Mouse (Mus musculus): ENCODE data around the gene Car4. TPM values are rescaled to one million over a fixed set of nuclear protein-coding genes. Genes with fewer than 3 reads are reported as not detected.

Car4 gene
- polyA plus RNA-seq (2015; fragmentation: Nextera tagmentation; extraction: Ambion mirVana) = 0.70 and 0.98 TPM in 2 replicates

DNA sequence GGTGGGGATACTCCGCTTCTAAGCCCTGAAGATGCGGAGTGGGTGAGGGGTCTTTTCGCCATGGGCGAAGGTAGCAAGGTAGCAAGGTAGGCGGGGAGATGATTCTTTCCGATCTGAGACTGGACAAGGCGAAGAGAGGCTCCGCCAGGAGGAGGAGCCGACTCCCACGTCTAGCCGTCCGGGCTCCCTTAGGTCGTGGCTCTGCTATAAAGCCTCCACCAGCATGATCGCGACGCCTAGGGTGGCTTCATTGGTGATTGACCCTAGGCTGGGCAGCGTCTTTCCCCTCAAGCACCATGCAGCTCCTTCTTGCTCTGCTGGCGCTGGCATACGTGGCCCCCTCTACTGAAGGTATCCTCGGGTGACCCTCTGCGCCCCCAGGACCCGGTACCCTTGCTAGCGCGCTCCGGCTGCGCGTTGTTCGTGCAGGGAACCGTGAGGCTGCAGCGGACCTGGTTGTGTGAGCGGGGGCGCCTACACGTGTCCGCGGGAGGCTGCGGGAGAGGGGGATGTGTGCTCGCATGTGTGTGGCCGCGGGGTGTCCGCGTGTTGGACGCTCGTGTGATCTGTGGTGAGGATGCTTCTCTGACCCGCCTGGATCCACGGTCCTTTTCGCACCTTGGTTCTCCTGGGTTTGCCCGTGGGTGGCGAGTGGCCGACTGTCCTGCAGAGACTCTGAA, at the start of gene Car4:
Gene Car4, plus strand, starts transcription at position 196 of the 680 bp plus-strand sequence.
- no peak for ATAC-seq (ENCODE audit: low read depth)
- H3K9ac ChIP-seq (ENCODE audit: low read length) = no peak within 1 kb of the TSS
- WGBS = 1% methylated on average over 49 of the region's 49 CpGs

DNA sequence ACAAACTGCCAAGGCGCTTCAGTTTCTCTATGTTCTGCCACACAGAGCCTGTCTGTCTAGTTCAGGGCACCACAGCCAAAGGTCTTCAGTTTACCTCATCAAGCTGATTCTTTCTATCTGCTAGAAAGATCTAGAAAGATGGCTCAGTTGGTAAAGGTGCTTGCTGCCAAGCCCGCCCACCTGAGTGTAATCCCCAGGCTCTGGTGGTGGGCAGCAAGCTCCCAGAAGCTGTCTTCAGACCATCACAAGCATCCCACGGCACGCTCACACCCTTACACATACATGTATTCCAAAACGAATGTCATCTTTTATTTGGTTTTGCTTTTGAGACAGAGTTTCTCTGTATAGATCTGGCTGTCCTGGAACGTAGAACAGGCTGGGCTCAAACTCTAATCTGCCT, 49.1 kb upstream of the Car4 start:
- H3K36me3 ChIP-seq (ENCODE audit: control insufficient read depth, insufficient read depth, low read length) = peaks cover 37% of the 10 kb centered on the region
- WGBS = 88% methylated on average over 6 of the region's 6 CpGs
- no peak overlapping the region for H3K4me2 ChIP-seq (ENCODE audit: low read depth, low read length)
- ATAC-seq (ENCODE audit: low read depth) = no peak
- H3K4me1 ChIP-seq (replicated peaks; ENCODE audit: control insufficient read depth, insufficient read depth, low read length) = no peaks in the 10 kb centered on the region
- no peak overlapping the region for H3K27ac ChIP-seq (ENCODE audit: low read length)
- H3K4me3 ChIP-seq (ENCODE audit: low read length) = no peak overlapping the region
- no peaks in the 10 kb centered on the region for H3K9me3 ChIP-seq (ENCODE audit: control insufficient read depth, low read length)
- H3K27me3 ChIP-seq (ENCODE audit: control insufficient read depth, insufficient read depth, low read depth, low read length) = no peaks in the 10 kb centered on the region
- no peak overlapping the region for H3K9ac ChIP-seq (ENCODE audit: low read length)

More for the DNA sequence above, at the start of gene Car4:
- Histone ChIP-seq H3K36me3 (ENCODE audit: control insufficient read depth, insufficient read depth, low read length) (no peaks in the 10 kb centered on the region), H3K4me2 (ENCODE audit: low read depth, low read length) (peak within 1 kb of the TSS; percentile 45), H3K27ac (ENCODE audit: low read length) (no peak within 1 kb of the TSS), H3K9me3 (ENCODE audit: control insufficient read depth, low read length) (no peaks in the 10 kb centered on the region), H3K27me3 (ENCODE audit: control insufficient read depth, insufficient read depth, low read depth, low read length) (peaks cover 37% of the 10 kb centered on the region), H3K4me3 (ENCODE audit: low read length) (peak within 1 kb of the TSS; percentile 33), H3K4me1 (replicated peaks; ENCODE audit: control insufficient read depth, insufficient read depth, low read length) (peaks cover 23% of the 10 kb centered on the region)

DNA sequence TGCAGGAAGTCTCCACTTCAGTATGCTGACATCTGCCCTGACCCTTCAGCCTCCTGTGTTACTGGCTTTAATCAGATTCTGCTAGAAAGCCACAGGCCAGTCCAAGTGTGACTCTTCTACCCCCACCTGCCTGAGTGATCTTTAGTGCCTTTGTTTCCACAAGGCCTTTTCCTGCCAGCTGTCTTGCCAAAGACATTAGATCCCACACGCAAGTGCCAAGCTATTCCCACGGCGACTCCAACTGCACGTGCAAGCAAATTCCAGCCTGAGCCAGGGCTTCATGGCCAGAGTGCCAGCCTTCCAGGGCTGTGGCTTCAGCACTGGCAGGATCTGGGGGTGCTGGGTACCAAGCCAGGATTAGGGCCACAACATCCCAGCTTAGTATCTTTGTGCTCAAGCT, 47.2 kb upstream of the Car4 start:
- Histone ChIP-seq H3K4me3 (ENCODE audit: low read length) (no peak overlapping the region), H3K4me2 (ENCODE audit: low read depth, low read length) (no peak overlapping the region), H3K27ac (ENCODE audit: low read length) (no peak overlapping the region), H3K4me1 (replicated peaks; ENCODE audit: control insufficient read depth, insufficient read depth, low read length) (no peaks in the 10 kb centered on the region; the same call in 1 of the 2 replicates), H3K27me3 (ENCODE audit: control insufficient read depth, insufficient read depth, low read depth, low read length) (no peaks in the 10 kb centered on the region), H3K9me3 (ENCODE audit: control insufficient read depth, low read length) (no peaks in the 10 kb centered on the region), H3K36me3 (ENCODE audit: control insufficient read depth, insufficient read depth, low read length) (peaks cover 28% of the 10 kb centered on the region), H3K9ac (ENCODE audit: low read length) (no peak overlapping the region)
- ATAC-seq (ENCODE audit: low read depth) = no peak
- WGBS = 85% methylated on average over 4 of the region's 4 CpGs

DNA sequence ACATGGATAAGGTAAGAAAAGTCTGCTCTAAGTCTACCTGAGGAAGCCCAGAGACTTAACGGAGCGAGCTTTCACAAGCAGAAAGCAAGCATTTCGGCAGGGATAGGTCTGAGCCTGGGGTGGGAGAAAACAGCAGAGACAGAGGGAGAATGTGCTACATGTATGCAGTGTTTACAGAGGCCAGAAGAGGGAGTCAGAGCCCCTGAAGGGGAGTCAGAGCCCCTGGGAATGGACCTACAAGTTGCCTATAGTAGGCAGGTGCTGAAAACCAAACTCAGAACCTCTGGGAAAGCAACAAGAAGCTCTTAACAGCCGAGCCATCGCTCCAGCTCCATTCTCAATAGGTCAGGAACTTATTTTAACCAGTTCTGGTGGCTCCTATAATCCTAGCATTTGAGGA, 42.9 kb upstream of the Car4 start:
- no peaks in the 10 kb centered on the region for H3K9me3 ChIP-seq (ENCODE audit: control insufficient read depth, low read length)
- no peak overlapping the region for H3K27ac ChIP-seq (ENCODE audit: low read length)
- H3K36me3 ChIP-seq (ENCODE audit: control insufficient read depth, insufficient read depth, low read length) = peaks cover 14% of the 10 kb centered on the region
- ATAC-seq (ENCODE audit: low read depth) = no peak
- H3K4me3 ChIP-seq (ENCODE audit: low read length) = no peak overlapping the region
- 89% methylated on average over 5 of the region's 5 CpGs for WGBS
- H3K4me1 ChIP-seq (replicated peaks; ENCODE audit: control insufficient read depth, insufficient read depth, low read length) = no peaks in the 10 kb centered on the region; the same call in 1 of the 2 replicates
- H3K27me3 ChIP-seq (ENCODE audit: control insufficient read depth, insufficient read depth, low read depth, low read length) = no peaks in the 10 kb centered on the region
- H3K4me2 ChIP-seq (ENCODE audit: low read depth, low read length) = no peak overlapping the region
- no peak overlapping the region for H3K9ac ChIP-seq (ENCODE audit: low read length)

DNA sequence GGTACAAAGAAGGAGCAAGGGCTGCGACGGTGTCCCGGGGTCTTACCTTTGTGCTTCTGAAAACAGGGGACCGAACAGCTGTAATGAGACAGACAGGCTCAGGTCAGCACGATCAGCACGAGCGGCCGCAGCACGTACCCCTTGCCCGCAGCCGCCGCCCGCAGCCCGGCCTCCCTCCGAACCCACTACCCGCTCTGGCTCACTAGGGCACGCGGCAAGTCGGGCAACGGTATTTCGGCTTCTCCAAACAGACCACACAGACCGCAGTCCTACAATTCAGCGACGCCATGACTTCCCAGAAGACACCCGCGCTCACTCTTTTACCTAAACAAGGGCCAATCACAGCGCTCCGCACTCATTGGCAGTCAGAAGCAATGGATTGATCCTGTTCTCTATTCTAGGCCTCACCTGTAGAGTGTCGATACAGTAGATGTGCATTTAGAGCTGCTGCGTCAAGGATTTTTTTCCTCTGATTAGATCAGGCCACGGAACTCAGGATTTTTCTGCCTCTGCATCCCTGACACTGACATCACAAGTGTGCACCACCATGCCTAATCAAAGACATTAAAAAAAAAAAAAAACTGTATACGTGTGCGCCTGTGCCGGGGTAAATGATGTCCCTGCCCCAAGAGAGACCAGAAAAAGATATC, 41.4 kb upstream of the Car4 start, which contains the start of gene Znhit3:
Gene Znhit3, minus strand, starts transcription at position 314 of the 650 bp plus-strand sequence.
- 4% methylated on average over 34 of the region's 34 CpGs for WGBS
- H3K9ac ChIP-seq (ENCODE audit: low read length) = peak within 1 kb of the TSS; percentile 87
- H3K27me3 ChIP-seq (ENCODE audit: control insufficient read depth, insufficient read depth, low read depth, low read length) = no peaks in the 10 kb centered on the region
- H3K4me1 ChIP-seq (replicated peaks; ENCODE audit: control insufficient read depth, insufficient read depth, low read length) = no peaks in the 10 kb centered on the region; the same call in 1 of the 2 replicates
- peak; percentile 89 for ATAC-seq (ENCODE audit: low read depth)
- H3K36me3 ChIP-seq (ENCODE audit: control insufficient read depth, insufficient read depth, low read length) = peaks cover 9% of the 10 kb centered on the region
- no peaks in the 10 kb centered on the region for H3K9me3 ChIP-seq (ENCODE audit: control insufficient read depth, low read length)
- no peak within 1 kb of the TSS; the same call in 1 of the 2 replicates for H3K27ac ChIP-seq (ENCODE audit: low read length)
- peak within 1 kb of the TSS; percentile 75 for H3K4me2 ChIP-seq (ENCODE audit: low read depth, low read length)
- H3K4me3 ChIP-seq (ENCODE audit: low read length) = peak within 1 kb of the TSS; percentile 89

DNA sequence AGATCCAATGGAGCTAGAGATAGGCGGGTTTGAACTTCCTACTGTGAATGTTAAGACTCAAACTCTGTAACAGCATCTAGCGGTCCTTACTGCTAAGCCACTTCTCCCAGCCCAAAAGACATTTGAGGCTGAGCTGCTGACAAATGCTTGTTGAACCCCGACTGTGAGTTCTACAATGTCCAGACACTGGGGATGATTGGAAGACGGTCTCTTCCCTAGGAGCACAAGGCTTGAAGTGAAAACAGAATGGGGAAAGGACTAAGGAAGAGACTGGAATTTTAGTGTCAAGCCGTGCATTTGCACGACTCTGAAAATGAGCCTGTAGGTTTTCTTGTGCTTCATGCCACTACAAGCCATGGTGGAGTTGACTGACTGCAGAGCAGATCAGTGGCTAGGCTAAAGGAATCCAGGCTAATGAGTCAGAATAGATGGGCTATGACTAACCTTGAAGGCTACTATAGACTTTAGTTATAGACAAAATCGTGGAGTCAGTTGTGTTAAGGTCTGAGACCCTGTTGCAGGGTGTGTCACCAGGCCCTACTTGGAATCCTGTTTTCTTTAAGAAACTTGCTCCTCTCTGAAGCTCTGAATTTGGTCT, 40.8 kb upstream of the Car4 start:
- ATAC-seq (ENCODE audit: low read depth) = no peak
- Histone ChIP-seq H3K4me1 (replicated peaks; ENCODE audit: control insufficient read depth, insufficient read depth, low read length) (no peaks in the 10 kb centered on the region; the same call in 1 of the 2 replicates), H3K9me3 (ENCODE audit: control insufficient read depth, low read length) (no peaks in the 10 kb centered on the region), H3K27ac (ENCODE audit: low read length) (no peak overlapping the region), H3K4me2 (ENCODE audit: low read depth, low read length) (peak overlapping the region; percentile 75), H3K4me3 (ENCODE audit: low read length) (peak overlapping the region; percentile 89), H3K36me3 (ENCODE audit: control insufficient read depth, insufficient read depth, low read length) (peaks cover 3% of the 10 kb centered on the region), H3K9ac (ENCODE audit: low read length) (peak overlapping the region; percentile 87), H3K27me3 (ENCODE audit: control insufficient read depth, insufficient read depth, low read depth, low read length) (no peaks in the 10 kb centered on the region)
- WGBS = 59% methylated on average over 7 of the region's 7 CpGs

DNA sequence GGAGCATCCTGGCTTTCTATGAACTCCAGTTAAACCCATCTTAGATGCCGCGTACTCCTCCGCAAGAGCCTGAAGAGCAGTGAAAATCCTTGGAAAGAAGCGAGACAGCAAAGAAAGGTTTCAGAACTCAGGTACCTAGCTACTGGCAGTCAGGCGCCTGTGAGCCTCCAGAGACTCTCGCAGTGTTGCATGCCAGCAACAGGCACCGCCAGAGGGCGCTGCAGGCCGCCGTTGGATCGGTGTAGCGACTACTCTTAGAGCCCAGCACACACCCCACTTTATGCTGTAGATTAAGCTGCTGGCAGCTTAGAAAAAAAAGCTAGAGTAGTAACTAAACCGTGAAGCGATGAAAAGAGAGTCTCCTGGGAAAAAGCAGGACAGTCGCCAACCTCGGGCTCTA, 39.2 kb upstream of the Car4 start:
- ATAC-seq (ENCODE audit: low read depth) = peak; percentile 83
- Histone ChIP-seq H3K4me3 (ENCODE audit: low read length) (no peak overlapping the region), H3K9me3 (ENCODE audit: control insufficient read depth, low read length) (no peaks in the 10 kb centered on the region), H3K4me1 (replicated peaks; ENCODE audit: control insufficient read depth, insufficient read depth, low read length) (no peaks in the 10 kb centered on the region; the same call in 1 of the 2 replicates), H3K27ac (ENCODE audit: low read length) (no peak overlapping the region), H3K27me3 (ENCODE audit: control insufficient read depth, insufficient read depth, low read depth, low read length) (no peaks in the 10 kb centered on the region), H3K36me3 (ENCODE audit: control insufficient read depth, insufficient read depth, low read length) (no peaks in the 10 kb centered on the region), H3K9ac (ENCODE audit: low read length) (no peak overlapping the region), H3K4me2 (ENCODE audit: low read depth, low read length) (peak overlapping the region; percentile 13; the same call in 1 of the 2 replicates)
- 4% methylated on average over 16 of the region's 16 CpGs for WGBS

DNA sequence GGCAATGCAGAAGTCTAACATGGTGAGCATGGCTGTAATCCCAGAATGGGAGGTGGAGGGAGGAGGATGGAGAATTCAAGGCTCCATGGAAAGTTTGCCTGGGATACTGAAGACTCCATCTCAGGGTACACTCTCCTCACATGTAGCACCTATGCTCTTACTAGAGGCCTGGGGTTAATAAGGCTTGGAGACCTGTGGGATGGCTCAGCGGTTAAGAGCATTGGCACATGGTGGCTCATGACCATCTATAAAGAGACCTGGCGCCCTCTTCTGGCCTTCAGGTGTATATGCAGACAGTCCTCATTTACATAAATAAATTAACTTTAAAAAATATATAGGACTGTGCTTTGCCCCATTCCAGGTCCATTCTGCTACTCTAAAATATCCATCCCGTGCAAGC, 38.3 kb upstream of the Car4 start:
- H3K4me1 ChIP-seq (replicated peaks; ENCODE audit: control insufficient read depth, insufficient read depth, low read length) = no peaks in the 10 kb centered on the region; the same call in 1 of the 2 replicates
- H3K4me2 ChIP-seq (ENCODE audit: low read depth, low read length) = no peak overlapping the region
- H3K27me3 ChIP-seq (ENCODE audit: control insufficient read depth, insufficient read depth, low read depth, low read length) = no peaks in the 10 kb centered on the region
- no peak overlapping the region for H3K27ac ChIP-seq (ENCODE audit: low read length)
- no peak for ATAC-seq (ENCODE audit: low read depth)
- H3K9ac ChIP-seq (ENCODE audit: low read length) = no peak overlapping the region
- H3K36me3 ChIP-seq (ENCODE audit: control insufficient read depth, insufficient read depth, low read length) = no peaks in the 10 kb centered on the region
- no peak overlapping the region for H3K4me3 ChIP-seq (ENCODE audit: low read length)
- WGBS = 38% methylated on average over 3 of the region's 3 CpGs
- H3K9me3 ChIP-seq (ENCODE audit: control insufficient read depth, low read length) = no peaks in the 10 kb centered on the region

DNA sequence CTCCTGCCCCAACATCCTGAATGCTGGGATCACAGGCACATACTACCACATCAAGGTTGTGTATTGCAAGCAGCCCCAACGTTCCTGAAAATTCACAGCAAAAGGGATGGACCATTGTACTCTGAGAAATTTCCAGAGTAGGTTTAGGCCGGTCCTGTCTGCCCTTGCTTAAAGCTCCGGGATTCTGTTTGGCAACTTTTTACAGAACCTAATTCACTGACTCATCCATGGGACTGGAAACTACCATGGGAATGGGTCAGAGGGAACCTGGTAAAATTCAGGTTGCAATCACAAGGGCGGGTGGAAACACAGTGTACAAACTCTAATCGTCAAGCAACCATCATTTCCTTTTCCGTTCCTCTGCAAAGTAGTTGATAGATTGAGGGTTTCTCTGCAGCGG, 37.6 kb upstream of the Car4 start:
- no peak for ATAC-seq (ENCODE audit: low read depth)
- Histone ChIP-seq H3K9me3 (ENCODE audit: control insufficient read depth, low read length) (no peaks in the 10 kb centered on the region), H3K4me1 (replicated peaks; ENCODE audit: control insufficient read depth, insufficient read depth, low read length) (no peaks in the 10 kb centered on the region; the same call in 1 of the 2 replicates), H3K27ac (ENCODE audit: low read length) (no peak overlapping the region), H3K9ac (ENCODE audit: low read length) (no peak overlapping the region), H3K36me3 (ENCODE audit: control insufficient read depth, insufficient read depth, low read length) (no peaks in the 10 kb centered on the region), H3K4me2 (ENCODE audit: low read depth, low read length) (no peak overlapping the region), H3K4me3 (ENCODE audit: low read length) (no peak overlapping the region), H3K27me3 (ENCODE audit: control insufficient read depth, insufficient read depth, low read depth, low read length) (no peaks in the 10 kb centered on the region)
- 54% methylated on average over 7 of the region's 7 CpGs for WGBS
